Mouse (Mus musculus) olfactory bulb, adult 2 months (tissue): ENCODE data around the gene Cd81.

ENCODE experiments used
- CTCF ChIP-seq: fragments of 200-500 bp; IDR thresholded peaks from 2 replicates; pipeline ENCODE4 v1.5.1; 2012; ENCODE audit warnings: low read depth, mild to moderate bottlenecking, low read length, moderate library complexity; ENCODE audit not compliant: insufficient read depth
- POLR2A ChIP-seq: fragments of 200-500 bp; IDR thresholded peaks from 2 replicates; pipeline ENCODE4 v1.6.1; 2012; ENCODE audit warnings: mild to moderate bottlenecking, low read depth, low read length, moderate library complexity; ENCODE audit not compliant: insufficient read depth

DNA sequence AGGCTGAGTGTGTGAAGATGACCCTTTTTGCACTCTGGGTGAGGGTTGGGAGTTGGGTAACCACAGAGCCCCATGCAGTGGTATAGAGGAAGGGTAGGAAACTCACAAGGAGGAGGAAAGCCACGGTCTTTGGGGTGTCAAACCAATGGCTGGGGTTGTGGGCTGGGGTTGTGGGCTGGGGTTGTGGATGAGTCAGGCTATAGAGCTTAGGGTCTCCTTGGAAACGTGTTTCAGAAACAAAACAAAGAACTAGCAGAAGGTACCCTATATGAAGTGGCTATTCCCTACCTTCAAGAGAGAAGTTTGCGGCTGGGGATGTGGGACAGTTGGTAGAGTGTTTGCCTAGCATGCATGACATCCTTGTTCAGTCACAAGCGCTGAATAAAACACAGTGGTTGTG, 42.5 kb upstream of the Cd81 start:
- TF ChIP-seq POLR2A: no peak
- no peak for TF ChIP-seq CTCF
